Mouse (Mus musculus) liver, embryonic 11.5 days (tissue): Measurements from ENCODE around the gene Wasf3. TPM values are rescaled to one million over a fixed set of nuclear protein-coding genes. Genes with fewer than 3 reads are reported as not detected.

Experiments
- ATAC-seq: fragments of 200-750 bp; cut with Nextera tagmentation; replicated peaks from 2 replicates; pipeline ENCODE4 v1.8.0; 2017; ENCODE audit warnings: moderate number of reproducible peaks, mild to moderate bottlenecking, moderate TSS enrichment, moderate library complexity; ENCODE audit not compliant: low FRiP score
- DNase-seq: peaks from one replicate; pipeline ENCODE4 v3.0.0-alpha.2; 2017; ENCODE audit warnings: low spot score
- H3K27ac ChIP-seq: fragments of 300-500 bp; sonication (generic); 2 replicates; pipeline ENCODE4 v1.5.1; 2014; ENCODE audit warnings: mild to moderate bottlenecking, low read depth, low read length, control low read depth
- H3K27me3 ChIP-seq: fragments of 300-500 bp; sonication (generic); replicated peaks from 2 replicates; pipeline ENCODE4 v1.6.1; 2014; ENCODE audit warnings: low read length, mixed read lengths; ENCODE audit not compliant: control insufficient read depth, insufficient read depth
- H3K36me3 ChIP-seq: fragments of 300-500 bp; sonication (generic); 2 replicates; pipeline ENCODE4 v1.6.1; 2014; ENCODE audit warnings: mild to moderate bottlenecking, low read length, moderate library complexity, mixed read lengths; ENCODE audit not compliant: control insufficient read depth, insufficient read depth
- H3K4me1 ChIP-seq: fragments of 300-500 bp; sonication (generic); replicated peaks from 2 replicates; pipeline ENCODE4 v1.6.1; 2014; ENCODE audit warnings: low read length, mixed read lengths; ENCODE audit not compliant: control insufficient read depth, insufficient read depth
- H3K4me2 ChIP-seq: fragments of 300-500 bp; sonication (generic); 2 replicates; pipeline ENCODE4 v1.6.1; 2014; ENCODE audit warnings: mild to moderate bottlenecking, control low read depth, moderate library complexity
- H3K4me3 ChIP-seq: fragments of 300-500 bp; sonication (generic); 2 replicates; pipeline ENCODE4 v1.5.1; 2014; ENCODE audit warnings: low read depth, low read length, control low read depth
- H3K9ac ChIP-seq: fragments of 300-500 bp; sonication (generic); 2 replicates; pipeline ENCODE4 v1.6.1; 2014; ENCODE audit warnings: low read depth, low read length, control low read depth
- H3K9me3 ChIP-seq: fragments of 300-500 bp; sonication (generic); 2 replicates; pipeline ENCODE4 v1.6.1; 2016; ENCODE audit warnings: low read length, inconsistent platforms, mixed read lengths; ENCODE audit not compliant: control insufficient read depth
- WGBS: fragments of 180-500 bp; shearing (Covaris S2); extraction: QIAGEN DNeasy Blood & Tissue Kit; methylation state at CpG from one replicate; pipeline ENCODE4 v1.1.7; 2014; 5-methylcytosine and 5-hydroxymethylcytosine counted together
- polyA plus RNA-seq: library from polyadenylated mRNA; unstranded; fragments of >200 nt; fragmentation: Nextera tagmentation; extraction: Ambion mirVana; gene quantifications from 2 replicates; pipeline ENCODE4 v1.2.1, GENCODE M21; 2014

The Wasf3 gene
- polyA plus RNA-seq, 1 experiment from 2014 or later: 0.40 TPM

GRCm38 (mm10) chr5:146442767-146443166 lies 58.0 kb downstream of the Wasf3 start:
- Histone ChIP-seq H3K9ac (no peak overlapping the region), H3K4me1 (no peaks in the 10 kb centered on the region), H3K27me3 (no peaks in the 10 kb centered on the region), H3K4me2 (no peak overlapping the region), H3K4me3 (no peak overlapping the region), H3K27ac (no peak overlapping the region), H3K9me3 (no peaks in the 10 kb centered on the region), H3K36me3 (no peaks in the 10 kb centered on the region; the same call in 1 of the 2 replicates)
- no peak for DNase-seq
- ATAC-seq: 0 out of 2 replicates have a peak, but pooled peaks have one; percentile 37
- 55% methylated on average over 2 of the region's 2 CpGs for WGBS

- 71% methylated on average over 2 of the region's 2 CpGs for WGBS
- Histone ChIP-seq H3K4me2 (no peak overlapping the region), H3K9me3 (no peaks in the 10 kb centered on the region), H3K4me1 (no peaks in the 10 kb centered on the region), H3K9ac (no peak overlapping the region), H3K36me3 (no peaks in the 10 kb centered on the region), H3K27me3 (no peaks in the 10 kb centered on the region), H3K4me3 (no peak overlapping the region), H3K27ac (no peak overlapping the region)
- DNase-seq (no peak), ATAC-seq (no peak)
These were observed 61.8 kb downstream of the Wasf3 start for GRCm38 (mm10) chr5:146446633-146447032.

GRCm38 (mm10) chr5:146451592-146452254 lies 66.9 kb downstream of the Wasf3 start:
- Histone ChIP-seq H3K4me1 (no peaks in the 10 kb centered on the region), H3K4me3 (no peak overlapping the region), H3K36me3 (no peaks in the 10 kb centered on the region), H3K4me2 (no peak overlapping the region), H3K27me3 (no peaks in the 10 kb centered on the region), H3K9me3 (no peaks in the 10 kb centered on the region), H3K27ac (no peak overlapping the region), H3K9ac (no peak overlapping the region)
- DNase-seq: no peak
- no peak for ATAC-seq
- WGBS: 74% methylated on average over 11 of the region's 11 CpGs

- H3K9me3 ChIP-seq: no peaks in the 10 kb centered on the region
- no peak overlapping the region for H3K27ac ChIP-seq
- H3K9ac ChIP-seq: no peak overlapping the region
- no peak overlapping the region for H3K4me3 ChIP-seq
- H3K4me2 ChIP-seq: no peak overlapping the region
- H3K4me1 ChIP-seq: no peaks in the 10 kb centered on the region
- H3K36me3 ChIP-seq: no peaks in the 10 kb centered on the region
- no peak for DNase-seq
- ATAC-seq: no peak
- no peaks in the 10 kb centered on the region for H3K27me3 ChIP-seq
- 87% methylated on average over 6 of the region's 6 CpGs for WGBS
These were observed 68.8 kb downstream of the Wasf3 start for GRCm38 (mm10) chr5:146453556-146453955.

- no peak overlapping the region for H3K4me2 ChIP-seq
- ATAC-seq (no peak), DNase-seq (no peak)
- no peaks in the 10 kb centered on the region for H3K36me3 ChIP-seq
- no peak overlapping the region for H3K9ac ChIP-seq
- no peaks in the 10 kb centered on the region for H3K4me1 ChIP-seq
- H3K27me3 ChIP-seq: no peaks in the 10 kb centered on the region
- no peaks in the 10 kb centered on the region for H3K9me3 ChIP-seq
- 81% methylated on average over 8 of the region's 8 CpGs for WGBS
- no peak overlapping the region for H3K27ac ChIP-seq
- H3K4me3 ChIP-seq: no peak overlapping the region
These were observed 76.8 kb downstream of the Wasf3 start for GRCm38 (mm10) chr5:146461612-146462011.

- H3K9ac ChIP-seq: no peak overlapping the region
- H3K36me3 ChIP-seq: no peaks in the 10 kb centered on the region
- H3K4me1 ChIP-seq: no peaks in the 10 kb centered on the region
- no peaks in the 10 kb centered on the region for H3K9me3 ChIP-seq
- H3K27ac ChIP-seq: no peak overlapping the region
- H3K4me3 ChIP-seq: no peak overlapping the region
- WGBS: 89% methylated on average over 19 of the region's 19 CpGs
- H3K27me3 ChIP-seq: no peaks in the 10 kb centered on the region
- no peak overlapping the region for H3K4me2 ChIP-seq
- DNase-seq (no peak), ATAC-seq (no peak)
These were observed 81.9 kb downstream of the Wasf3 start for GRCm38 (mm10) chr5:146466663-146467062.

- H3K4me3 ChIP-seq: no peak overlapping the region
- H3K4me1 ChIP-seq: no peaks in the 10 kb centered on the region
- no peaks in the 10 kb centered on the region for H3K27me3 ChIP-seq
- 88% methylated on average over 9 of the region's 9 CpGs for WGBS
- H3K4me2 ChIP-seq: no peak overlapping the region
- H3K36me3 ChIP-seq: no peaks in the 10 kb centered on the region
- no peak overlapping the region for H3K27ac ChIP-seq
- ATAC-seq (no peak), DNase-seq (no peak)
- no peak overlapping the region for H3K9ac ChIP-seq
- H3K9me3 ChIP-seq: no peaks in the 10 kb centered on the region
These were observed 83.5 kb downstream of the Wasf3 start for GRCm38 (mm10) chr5:146468311-146468710.

GRCm38 (mm10) chr5:146470821-146471220 lies 86.0 kb downstream of the Wasf3 start:
- Histone ChIP-seq H3K27me3 (no peaks in the 10 kb centered on the region), H3K4me2 (no peak overlapping the region), H3K36me3 (no peaks in the 10 kb centered on the region), H3K9ac (no peak overlapping the region), H3K27ac (no peak overlapping the region), H3K4me3 (no peak overlapping the region), H3K9me3 (no peaks in the 10 kb centered on the region), H3K4me1 (no peaks in the 10 kb centered on the region)
- no peak for DNase-seq
- WGBS: 77% methylated on average over 9 of the region's 9 CpGs
- no peak for ATAC-seq

- WGBS: 80% methylated on average over 5 of the region's 5 CpGs
- ATAC-seq: no peak
These were observed 86.5 kb downstream of the Wasf3 start for GRCm38 (mm10) chr5:146471311-146471710.

More at GRCm38 (mm10) chr5:146471311-146471710, 86.5 kb downstream of the Wasf3 start:
- H3K9ac ChIP-seq: no peak overlapping the region
- DNase-seq: no peak
- no peaks in the 10 kb centered on the region for H3K4me1 ChIP-seq
- no peaks in the 10 kb centered on the region for H3K36me3 ChIP-seq
- H3K9me3 ChIP-seq: no peaks in the 10 kb centered on the region
- no peaks in the 10 kb centered on the region for H3K27me3 ChIP-seq
- no peak overlapping the region for H3K4me3 ChIP-seq
- H3K27ac ChIP-seq: no peak overlapping the region
- H3K4me2 ChIP-seq: no peak overlapping the region
